Mouse (Mus musculus) ES-Bruce4 (cell line): ENCODE results near the gene 5330417C22Rik.
"Not testable (repeated sequence)": the region's sequence is repeated elsewhere in the genome, so short reads cannot be mapped to it uniquely, and the experiment has no call there.

ENCODE experiments used
- CTCF ChIP-seq: IDR thresholded peaks from one replicate; pipeline ENCODE4 v1.8.1; 2011; ENCODE audit warnings: low read depth, low read length
- EP300 ChIP-seq: IDR thresholded peaks from 2 replicates; pipeline ENCODE4 v1.6.1; 2011; ENCODE audit warnings: low read depth, low read length; ENCODE audit not compliant: insufficient read depth
- POLR2A ChIP-seq: IDR thresholded peaks from one replicate; pipeline ENCODE4 v1.8.1; 2011; ENCODE audit warnings: low read length; ENCODE audit not compliant: insufficient read depth

GRCm38 (mm10) chr3:108501411-108501810 lies 34.9 kb downstream of the 5330417C22Rik start:
- TF ChIP-seq CTCF, EP300, POLR2A: not testable (repeated sequence)
